In the genomic region with DNA sequence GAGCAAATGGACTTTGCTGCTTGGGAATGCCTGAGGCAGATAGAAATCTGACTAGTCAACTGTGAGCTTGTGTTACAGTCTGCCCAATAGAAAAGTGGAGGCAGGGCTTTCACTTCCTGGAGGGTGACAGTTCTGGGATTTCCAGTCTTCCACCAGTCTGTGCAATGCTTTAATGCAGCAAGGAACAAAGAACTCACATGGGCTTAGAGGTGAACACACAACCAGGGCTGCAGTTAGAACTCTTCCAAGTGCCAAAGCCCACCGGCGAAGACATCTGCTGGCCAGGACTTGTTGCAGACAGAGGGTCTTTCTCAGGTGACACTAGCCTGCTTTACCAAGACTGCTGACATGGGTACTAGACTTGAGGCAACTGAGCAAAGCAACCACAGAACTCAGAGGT, we compare ENCODE assay signal across 9 mouse cellular contexts. TPM values are rescaled to one million over a fixed set of nuclear protein-coding genes. Genes with fewer than 3 reads are reported as not detected.
DNase-seq lines count a peak whose midpoint lies in the region; ATAC-seq and TF ChIP-seq lines count a peak whose summit lies in the region.
"Had no signal": no experiment of that assay in that cellular context is flagged by ENCODE, and none has a peak within 500 bp of the region (broad histone marks: within the 10 kb centered on the region; RNA-seq: fewer than 3 reads in every experiment).

Gene Slfn2 (plus strand): TSS at position 167 of the 400 bp plus-strand sequence.

- intact Hi-C loops in heart, postnatal 25 days (cut with DNase I) = loop anchor here (5.0 kb wide), 1 partner anchor 132 kb away; no protein-coding TSS in a partner anchor

- peak within 1 kb of the TSS; percentile 38 for H3K4me2 ChIP-seq in kidney, postnatal 0 days (ENCODE audit: low read length)
- H3K4me2 ChIP-seq in forebrain, embryonic 14.5 days (ENCODE audit: low read length) = no peak within 1 kb of the TSS

- no peak for TF ChIP-seq CTCF in kidney, postnatal 0 days (IDR thresholded peaks at IDR 0.05; ENCODE audit: low read depth)
- TF ChIP-seq CTCF in small intestine, adult 2 months (IDR thresholded peaks at IDR 0.05; ENCODE audit: extremely low read depth, insufficient read length, insufficient replicate concordance, low read depth, low read length) = no peak

- peak; percentile 46; the same call in 1 of the 2 replicates for TF ChIP-seq POLR2A in small intestine, adult 2 months (IDR thresholded peaks at IDR 0.05; ENCODE audit: low read depth, low read length)

- H3K4me3 ChIP-seq in kidney, postnatal 0 days (replicated peaks; ENCODE audit: low read depth, low read length) = peak within 1 kb of the TSS; percentile 3
- H3K4me3 ChIP-seq in small intestine, adult 2 months (ENCODE audit: low read depth, low read length) = peak within 1 kb of the TSS; percentile 60
- no peak within 1 kb of the TSS for H3K4me3 ChIP-seq in forebrain, embryonic 14.5 days (ENCODE audit: low read depth, low read length)

- H3K36me3 ChIP-seq in kidney, postnatal 0 days (ENCODE audit: insufficient read depth, low read length) = no peaks in the 10 kb centered on the region
- peaks cover 12% of the 10 kb centered on the region for H3K36me3 ChIP-seq in small intestine, adult 2 months (ENCODE audit: control insufficient read depth, insufficient read depth, low read length)
- H3K36me3 ChIP-seq in forebrain, embryonic 14.5 days (ENCODE audit: control insufficient read depth, insufficient read depth, low read length) = no peaks in the 10 kb centered on the region

- peak within 1 kb of the TSS; percentile 47 for H3K27ac ChIP-seq in kidney, postnatal 0 days
- H3K27ac ChIP-seq in small intestine, adult 2 months (ENCODE audit: insufficient read depth, low read depth, low read length) = peak within 1 kb of the TSS; percentile 84
- no peak within 1 kb of the TSS for H3K27ac ChIP-seq in forebrain, embryonic 14.5 days (ENCODE audit: low read depth, low read length)

- H3K4me1 ChIP-seq in kidney, postnatal 0 days (replicated peaks; ENCODE audit: insufficient read depth, low read length) = no peaks in the 10 kb centered on the region
- H3K4me1 ChIP-seq in small intestine, adult 2 months (ENCODE audit: control insufficient read depth, insufficient read depth, insufficient read length, low read length) = peaks cover 18% of the 10 kb centered on the region; the same call in 1 of the 2 replicates
- H3K4me1 ChIP-seq in forebrain, embryonic 14.5 days (ENCODE audit: control insufficient read depth, insufficient read depth, low read length) = no peaks in the 10 kb centered on the region

- peak; percentile 39 to 65 for DNase-seq in heart, adult 18-20 months
- no peak for DNase-seq in heart, postnatal 25 days (ENCODE audit: low spot score)
- DNase-seq in kidney, postnatal 0 days (ENCODE audit: low spot score) = peak; percentile 46
- DNase-seq in right cerebral cortex, postnatal 10 days (ENCODE audit: low spot score in 2 of 2) = no peak
- DNase-seq in right cerebral cortex, postnatal 25 days = no peak
- DNase-seq in forebrain, embryonic 14.5 days (ENCODE audit: low spot score) = no peak
- DNase-seq: cerebellum, adult 8-10 months had no signal

- no peaks in the 10 kb centered on the region for H3K27me3 ChIP-seq in kidney, postnatal 0 days (ENCODE audit: insufficient read depth, low read length)
- H3K27me3 ChIP-seq in small intestine, adult 2 months (ENCODE audit: control insufficient read depth, insufficient read depth, low read length) = no peaks in the 10 kb centered on the region
- H3K27me3 ChIP-seq in forebrain, embryonic 14.5 days (replicated peaks; ENCODE audit: control insufficient read depth, insufficient read depth, low read length) = no peaks in the 10 kb centered on the region

- no peaks in the 10 kb centered on the region for H3K9me3 ChIP-seq in kidney, postnatal 0 days (replicated peaks; ENCODE audit: low read length)
- no peaks in the 10 kb centered on the region for H3K9me3 ChIP-seq in forebrain, embryonic 14.5 days (replicated peaks; ENCODE audit: control insufficient read depth, low read length)

- H3K9ac ChIP-seq in kidney, postnatal 0 days (ENCODE audit: low read depth, low read length) = peak within 1 kb of the TSS; percentile 13; the same call in 1 of the 2 replicates
- H3K9ac ChIP-seq in forebrain, embryonic 14.5 days (ENCODE audit: low read length) = no peak within 1 kb of the TSS

- 78% methylated on average over 2 of the region's 2 CpGs for WGBS in kidney, postnatal 0 days
- WGBS in small intestine, adult 2 months = 73% methylated on average over 2 of the region's 2 CpGs
- 75% methylated on average over 2 of the region's 2 CpGs for WGBS in forebrain, embryonic 14.5 days

- ATAC-seq in activated CD4-positive, CD25-positive, alpha-beta regulatory T cell, adult 4 months = peak; percentile 49
- no peak for ATAC-seq in kidney, postnatal 0 days (replicated peaks; ENCODE audit: low FRiP score, low read depth)
- no peak for ATAC-seq in forebrain, embryonic 14.5 days

RNA-seq across cellular contexts. Expression of gene Slfn2, which starts in this region (rescaled TPM):
- 1 to 10 TPM; 3.2 to 5.2 TPM for total RNA-seq in heart, adult 18-20 months (2021)
- total RNA-seq in heart, postnatal 25 days (2021) = 1 to 10 TPM; 3.2 to 3.8 TPM
- polyA plus RNA-seq in activated CD4-positive, CD25-positive, alpha-beta regulatory T cell, adult 4 months (2017; shearing (Covaris generic)) = 100 to 1,000 TPM; 893 to 932 TPM
- 12.7 and 16.3 TPM in 2 replicates for polyA plus RNA-seq in kidney, postnatal 0 days (2015; fragmentation: Nextera tagmentation; extraction: Ambion mirVana)
- polyA plus RNA-seq in small intestine, adult 2 months (2012; rRNA removed) = 3.4 and 4.2 TPM in 2 replicates
- polyA plus RNA-seq in forebrain, embryonic 14.5 days (2014; fragmentation: Nextera tagmentation; extraction: Ambion mirVana) = 1.1 and 1.4 TPM in 2 replicates

Comparison
In these comparisons a context has a peak if more than half of its experiments do, and no peak if none do; other contexts are left out.
1. RNA of gene Slfn2 (polyA plus RNA-seq): 893 to 932 TPM in activated CD4-positive, CD25-positive, alpha-beta regulatory T cell, adult 4 months; 12.7 to 16.3 TPM in kidney, postnatal 0 days, 3.4 to 4.2 TPM in small intestine, adult 2 months and 1.1 to 1.4 TPM in forebrain, embryonic 14.5 days; every median in the first group is over 10 times any median in the second.
2. DNase-seq: peak in heart, adult 18-20 months (2 of 2) and kidney, postnatal 0 days (single experiment); none in heart, postnatal 25 days (single experiment), right cerebral cortex, postnatal 10 days (0 of 2), right cerebral cortex, postnatal 25 days (single experiment) and forebrain, embryonic 14.5 days (single experiment).